14 mouse cellular contexts compared by ENCODE assay signal in the genomic region with DNA sequence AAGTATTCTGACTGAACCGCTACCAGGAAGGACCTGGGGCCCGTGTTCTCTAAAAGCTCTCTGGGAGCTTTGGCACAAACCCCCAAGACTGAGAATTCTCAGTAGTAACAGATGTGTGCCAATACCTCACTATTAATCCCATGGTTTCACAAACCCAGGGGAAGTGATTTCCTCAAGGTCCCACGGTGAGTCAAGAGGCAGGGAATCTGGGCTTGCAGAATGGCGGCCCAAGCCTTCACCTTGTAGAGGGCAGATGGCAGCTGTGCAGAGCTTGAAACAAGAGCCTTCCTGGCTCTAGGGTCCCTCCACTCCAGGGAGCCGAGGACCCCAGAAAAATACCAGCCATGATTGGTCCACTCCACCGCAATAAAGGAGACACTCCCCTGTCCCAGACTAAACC.
"Had no signal": no experiment of that assay in that cellular context is flagged by ENCODE, and none has a peak within 500 bp of the region (broad histone marks: within the 10 kb centered on the region; RNA-seq: fewer than 3 reads in every experiment).

No protein-coding gene starts in this region.

- H3K9ac ChIP-seq: limb, embryonic 15.5 days; liver, embryonic 13.5 days; midbrain, embryonic 12.5 days; neural tube, embryonic 15.5 days had no signal

- H3K4me2 ChIP-seq: limb, embryonic 15.5 days; liver, embryonic 13.5 days; midbrain, embryonic 12.5 days; neural tube, embryonic 15.5 days had no signal

- H3K9me3 ChIP-seq: limb, embryonic 15.5 days; liver, embryonic 13.5 days; midbrain, embryonic 12.5 days; neural tube, embryonic 15.5 days had no signal

- H3K36me3 ChIP-seq: limb, embryonic 15.5 days; liver, embryonic 13.5 days; midbrain, embryonic 12.5 days; neural tube, embryonic 15.5 days had no signal

- H3K4me3 ChIP-seq: layer of hippocampus, adult 2 months; limb, embryonic 15.5 days; liver, embryonic 13.5 days; midbrain, embryonic 12.5 days; neural tube, embryonic 15.5 days had no signal

- DNase-seq: kidney, adult 9 months; kidney, postnatal 10 days; kidney, postnatal 4 days; left cerebral cortex, postnatal 4 days; liver, embryonic 13.5 days; right cerebral cortex, adult 18-20 months; right cerebral cortex, postnatal 25 days; thymus, adult 18-20 months; thymus, postnatal 14 days had no signal

- H3K27ac ChIP-seq: layer of hippocampus, adult 2 months; limb, embryonic 15.5 days; midbrain, embryonic 12.5 days; neural tube, embryonic 15.5 days had no signal

- H3K27me3 ChIP-seq: limb, embryonic 15.5 days; liver, embryonic 13.5 days; neural tube, embryonic 15.5 days had no signal

- ATAC-seq: midbrain, embryonic 16.5 days had no signal
